Mouse (Mus musculus) liver, embryonic 12.5 days (tissue): Measurements from ENCODE around the gene Cntrl. TPM values are rescaled to one million over a fixed set of nuclear protein-coding genes. Genes with fewer than 3 reads are reported as not detected.

Experiments
- ATAC-seq: fragments of 200-750 bp; cut with Nextera tagmentation; 2 replicates; pipeline ENCODE4 v1.8.0; 2017; ENCODE audit warnings: moderate number of reproducible peaks, mild to moderate bottlenecking, moderate library complexity
- H3K27ac ChIP-seq: fragments of 300-500 bp; sonication (generic); 2 replicates; pipeline ENCODE4 v1.5.1; 2016; ENCODE audit warnings: mild to moderate bottlenecking
- H3K27me3 ChIP-seq: fragments of 300-500 bp; sonication (generic); replicated peaks from 2 replicates; pipeline ENCODE4 v1.6.1; 2016; ENCODE audit warnings: mild to moderate bottlenecking, moderate library complexity
- H3K36me3 ChIP-seq: fragments of 300-500 bp; sonication (generic); 2 replicates; pipeline ENCODE4 v1.6.1; 2016; ENCODE audit warnings: mild to moderate bottlenecking, moderate library complexity
- H3K4me1 ChIP-seq: fragments of 300-500 bp; sonication (generic); 2 replicates; pipeline ENCODE4 v1.6.1; 2016
- H3K4me2 ChIP-seq: fragments of 300-500 bp; sonication (generic); 2 replicates; pipeline ENCODE4 v1.6.1; 2016; ENCODE audit warnings: mild to moderate bottlenecking, moderate library complexity
- H3K4me3 ChIP-seq: fragments of 300-500 bp; sonication (generic); 2 replicates; pipeline ENCODE4 v1.5.1; 2016; ENCODE audit warnings: mild to moderate bottlenecking, moderate library complexity
- H3K9ac ChIP-seq: fragments of 300-500 bp; sonication (generic); 2 replicates; pipeline ENCODE4 v1.6.1; 2016; ENCODE audit warnings: mild to moderate bottlenecking, moderate library complexity
- H3K9me3 ChIP-seq: fragments of 300-500 bp; sonication (generic); replicated peaks from 2 replicates; pipeline ENCODE4 v1.6.1; 2016; ENCODE audit warnings: mild to moderate bottlenecking, moderate library complexity
- WGBS: fragments of 180-500 bp; shearing (Covaris S2); methylation state at CpG from one replicate; pipeline ENCODE4 v1.1.7; 2016; ENCODE audit not compliant: insufficient replicate concordance; 5-methylcytosine and 5-hydroxymethylcytosine counted together
- polyA plus RNA-seq: library from polyadenylated mRNA; unstranded; fragments of >200 nt; fragmentation: Nextera tagmentation; extraction: Ambion mirVana; gene quantifications from 2 replicates; pipeline ENCODE4 v1.2.1, GENCODE M21; 2016

The Cntrl gene
- polyA plus RNA-seq, 1 experiment from 2014 or later, result 12.7 TPM

GRCm38 (mm10) chr2:35087418-35087817, 21.9 kb upstream of the Cntrl start:
- H3K4me1 ChIP-seq, result no peaks in the 10 kb centered on the region
- H3K9me3 ChIP-seq, result no peaks in the 10 kb centered on the region
- no peak overlapping the region for H3K4me3 ChIP-seq
- H3K27me3 ChIP-seq, result no peaks in the 10 kb centered on the region
- H3K4me2 ChIP-seq, result no peak overlapping the region
- no peak for ATAC-seq
- 57% methylated on average over 4 of the region's 4 CpGs for WGBS
- H3K27ac ChIP-seq, result no peak overlapping the region
- H3K9ac ChIP-seq, result no peak overlapping the region
- H3K36me3 ChIP-seq, result no peaks in the 10 kb centered on the region

- Histone ChIP-seq H3K4me2 (no peak overlapping the region), H3K27ac (peak overlapping the region; percentile 69), H3K27me3 (no peaks in the 10 kb centered on the region), H3K9ac (no peak overlapping the region), H3K4me1 (0 out of 2 replicates have a peak, but pooled peaks cover 3% of the 10 kb centered on the region), H3K9me3 (no peaks in the 10 kb centered on the region), H3K36me3 (no peaks in the 10 kb centered on the region), H3K4me3 (no peak overlapping the region)
- 60% methylated on average over 6 of the region's 6 CpGs for WGBS
- no peak for ATAC-seq
These were observed 8.8 kb upstream of the Cntrl start for GRCm38 (mm10) chr2:35100529-35100928.

- ATAC-seq, result no peak
- WGBS, result 79% methylated on average over 3 of the region's 3 CpGs
- no peaks in the 10 kb centered on the region for H3K9me3 ChIP-seq
These were observed 7.8 kb upstream of the Cntrl start, which contains the start of gene AI182371 for GRCm38 (mm10) chr2:35101443-35101842. TSS of gene AI182371 (minus strand) at chr2:35101543.

GRCm38 (mm10) chr2:35102777-35103176, 6.5 kb upstream of the Cntrl start:
- 0 out of 2 replicates have a peak, but pooled peaks cover 3% of the 10 kb centered on the region for H3K4me1 ChIP-seq
- no peak for ATAC-seq
- no peak overlapping the region for H3K4me3 ChIP-seq
- no peak overlapping the region for H3K9ac ChIP-seq
- no peaks in the 10 kb centered on the region for H3K9me3 ChIP-seq
- H3K36me3 ChIP-seq, result no peaks in the 10 kb centered on the region
- H3K4me2 ChIP-seq, result no peak overlapping the region
- H3K27me3 ChIP-seq, result no peaks in the 10 kb centered on the region
- 0 out of 2 replicates have a peak overlapping the region, but pooled peaks have one; percentile 57 for H3K27ac ChIP-seq

More at GRCm38 (mm10) chr2:35101443-35101842, 7.8 kb upstream of the Cntrl start, which contains the start of gene AI182371:
- no peak within 1 kb of the TSS for H3K4me2 ChIP-seq
- no peak within 1 kb of the TSS for H3K9ac ChIP-seq
- H3K4me3 ChIP-seq, result no peak within 1 kb of the TSS
- H3K27ac ChIP-seq, result peak within 1 kb of the TSS; percentile 69
- H3K27me3 ChIP-seq, result no peaks in the 10 kb centered on the region
- no peaks in the 10 kb centered on the region for H3K36me3 ChIP-seq
- H3K4me1 ChIP-seq, result 0 out of 2 replicates have a peak, but pooled peaks cover 3% of the 10 kb centered on the region

GRCm38 (mm10) chr2:35103558-35103957, 5.7 kb upstream of the Cntrl start:
- peaks cover 6% of the 10 kb centered on the region for H3K4me1 ChIP-seq
- peak; percentile 37; the same call in 1 of the 2 replicates for ATAC-seq
- H3K36me3 ChIP-seq, result no peaks in the 10 kb centered on the region
- H3K27ac ChIP-seq, result peak overlapping the region; percentile 57; the same call in 1 of the 2 replicates
- H3K4me2 ChIP-seq, result no peak overlapping the region
- H3K4me3 ChIP-seq, result no peak overlapping the region
- no peaks in the 10 kb centered on the region for H3K27me3 ChIP-seq
- no peak overlapping the region for H3K9ac ChIP-seq
- WGBS, result 61% methylated on average over 5 of the region's 5 CpGs
- no peaks in the 10 kb centered on the region for H3K9me3 ChIP-seq

- H3K4me3 ChIP-seq, result no peak overlapping the region
- no peak overlapping the region for H3K4me2 ChIP-seq
- H3K27me3 ChIP-seq, result no peaks in the 10 kb centered on the region
- peaks cover 13% of the 10 kb centered on the region for H3K4me1 ChIP-seq
- ATAC-seq, result no peak
- H3K27ac ChIP-seq, result 0 out of 2 replicates have a peak overlapping the region, but pooled peaks have one; percentile 30
- H3K9me3 ChIP-seq, result no peaks in the 10 kb centered on the region
- 36% methylated on average over 3 of the region's 3 CpGs for WGBS
- no peaks in the 10 kb centered on the region for H3K36me3 ChIP-seq
- H3K9ac ChIP-seq, result no peak overlapping the region
These were observed 4.4 kb upstream of the Cntrl start for GRCm38 (mm10) chr2:35104843-35105242.

- H3K27ac ChIP-seq, result no peak overlapping the region
- 48% methylated on average over 5 of the region's 5 CpGs for WGBS
- peaks cover 27% of the 10 kb centered on the region for H3K4me1 ChIP-seq
- H3K9me3 ChIP-seq, result no peaks in the 10 kb centered on the region
- no peak overlapping the region for H3K4me3 ChIP-seq
- ATAC-seq, result no peak
- H3K9ac ChIP-seq, result no peak overlapping the region
- peak overlapping the region; percentile 90; the same call in 1 of the 2 replicates for H3K4me2 ChIP-seq
- H3K36me3 ChIP-seq, result no peaks in the 10 kb centered on the region
- no peaks in the 10 kb centered on the region for H3K27me3 ChIP-seq
These were observed 1.2 kb upstream of the Cntrl start for GRCm38 (mm10) chr2:35107984-35108635.

- peak overlapping the region; percentile 89 for H3K27ac ChIP-seq
- no peaks in the 10 kb centered on the region for H3K9me3 ChIP-seq
- peak; percentile 13 for ATAC-seq
- peaks cover 4% of the 10 kb centered on the region; the same call in 1 of the 2 replicates for H3K36me3 ChIP-seq
- H3K9ac ChIP-seq, result peak overlapping the region; percentile 84
- 20% methylated on average over 3 of the region's 3 CpGs for WGBS
- peak overlapping the region; percentile 90 for H3K4me2 ChIP-seq
- no peaks in the 10 kb centered on the region for H3K27me3 ChIP-seq
- H3K4me1 ChIP-seq, result peaks cover 27% of the 10 kb centered on the region
- H3K4me3 ChIP-seq, result peak overlapping the region; percentile 88
These were observed 580 bp upstream of the Cntrl start for GRCm38 (mm10) chr2:35108712-35109111.

GRCm38 (mm10) chr2:35109924-35110304, 622 bp downstream of the Cntrl start:
- WGBS, result 1% methylated on average over 13 of the region's 13 CpGs
- Histone ChIP-seq H3K36me3 (peaks cover 4% of the 10 kb centered on the region; the same call in 1 of the 2 replicates), H3K9ac (peak overlapping the region; percentile 84), H3K4me1 (peaks cover 25% of the 10 kb centered on the region), H3K27me3 (no peaks in the 10 kb centered on the region), H3K27ac (peak overlapping the region; percentile 89), H3K9me3 (no peaks in the 10 kb centered on the region), H3K4me2 (peak overlapping the region; percentile 90), H3K4me3 (peak overlapping the region; percentile 88)
- ATAC-seq, result no peak

GRCm38 (mm10) chr2:35110521-35110920, 1.2 kb downstream of the Cntrl start:
- 43% methylated on average over 2 of the region's 2 CpGs for WGBS
- Histone ChIP-seq H3K36me3 (peaks cover 7% of the 10 kb centered on the region), H3K9me3 (no peaks in the 10 kb centered on the region), H3K27ac (no peak overlapping the region), H3K4me1 (peaks cover 25% of the 10 kb centered on the region), H3K27me3 (no peaks in the 10 kb centered on the region), H3K4me3 (peak overlapping the region; percentile 88), H3K9ac (no peak overlapping the region), H3K4me2 (peak overlapping the region; percentile 90)
- ATAC-seq, result no peak

GRCm38 (mm10) chr2:35124716-35125115, 15.4 kb downstream of the Cntrl start:
- H3K4me1 ChIP-seq, result no peaks in the 10 kb centered on the region
- ATAC-seq, result no peak
- no peak overlapping the region for H3K9ac ChIP-seq
- H3K27ac ChIP-seq, result no peak overlapping the region
- no peak overlapping the region for H3K4me2 ChIP-seq
- WGBS, result 69% methylated on average over 7 of the region's 7 CpGs
- H3K36me3 ChIP-seq, result peaks cover 36% of the 10 kb centered on the region
- no peaks in the 10 kb centered on the region for H3K27me3 ChIP-seq
- no peaks in the 10 kb centered on the region for H3K9me3 ChIP-seq
- H3K4me3 ChIP-seq, result no peak overlapping the region

- Histone ChIP-seq H3K27me3 (no peaks in the 10 kb centered on the region), H3K27ac (no peak overlapping the region)
- no peak for ATAC-seq
These were observed 22.2 kb downstream of the Cntrl start for GRCm38 (mm10) chr2:35131491-35131890.

More at GRCm38 (mm10) chr2:35131491-35131890, 22.2 kb downstream of the Cntrl start:
- Histone ChIP-seq H3K4me3 (peak overlapping the region; percentile 66), H3K4me2 (peak overlapping the region; percentile 78), H3K4me1 (peaks cover 14% of the 10 kb centered on the region), H3K9ac (no peak overlapping the region), H3K9me3 (no peaks in the 10 kb centered on the region), H3K36me3 (peaks cover 40% of the 10 kb centered on the region)
